Mouse (Mus musculus): ENCODE measurements at regions not wholly inside any gene's neighbourhood (a gene's known extent, or its start where the extent isn't known, plus 50 kb on each side); places are given as distances from the start of the nearest gene placed in this dataset.

GRCm38 (mm10) chr3:151351481-151352090, 86.1 kb upstream of the Adgrl4 start:
- no peak for DNase-seq (ENCODE audit: low read depth)
- TF ChIP-seq POLR2A (IDR thresholded peaks at IDR 0.05; ENCODE audit: borderline replicate concordance, extremely low read depth, insufficient read depth, insufficient read length, poor library complexity, severe bottlenecking) (no peak), CTCF (IDR thresholded peaks at IDR 0.05; ENCODE audit: borderline replicate concordance, extremely low read depth, insufficient read depth, insufficient read length) (no peak)

GRCm38 (mm10) chr3:151366302-151366701, 71.4 kb upstream of the Adgrl4 start:
- TF ChIP-seq CTCF (IDR thresholded peaks at IDR 0.05; ENCODE audit: borderline replicate concordance, extremely low read depth, insufficient read depth, insufficient read length) (no peak), POLR2A (IDR thresholded peaks at IDR 0.05; ENCODE audit: borderline replicate concordance, extremely low read depth, insufficient read depth, insufficient read length, poor library complexity, severe bottlenecking) (no peak)
- DNase-seq (ENCODE audit: low read depth): peak; percentile 91

GRCm38 (mm10) chr3:151366707-151367306, 70.9 kb upstream of the Adgrl4 start:
- TF ChIP-seq CTCF (IDR thresholded peaks at IDR 0.05; ENCODE audit: borderline replicate concordance, extremely low read depth, insufficient read depth, insufficient read length): no peak
- TF ChIP-seq POLR2A (IDR thresholded peaks at IDR 0.05; ENCODE audit: borderline replicate concordance, extremely low read depth, insufficient read depth, insufficient read length, poor library complexity, severe bottlenecking): no peak
- DNase-seq (ENCODE audit: low read depth): no peak

- no peak for DNase-seq (ENCODE audit: low read depth)
- TF ChIP-seq CTCF (IDR thresholded peaks at IDR 0.05; ENCODE audit: borderline replicate concordance, extremely low read depth, insufficient read depth, insufficient read length) (no peak), POLR2A (IDR thresholded peaks at IDR 0.05; ENCODE audit: borderline replicate concordance, extremely low read depth, insufficient read depth, insufficient read length, poor library complexity, severe bottlenecking) (no peak)
Observed at GRCm38 (mm10) chr3:151383326-151384019, 54.2 kb upstream of the Adgrl4 start.

GRCm38 (mm10) chr3:151384850-151385249, 52.8 kb upstream of the Adgrl4 start:
- no peak for DNase-seq (ENCODE audit: low read depth)
- TF ChIP-seq POLR2A (IDR thresholded peaks at IDR 0.05; ENCODE audit: borderline replicate concordance, extremely low read depth, insufficient read depth, insufficient read length, poor library complexity, severe bottlenecking): no peak
- no peak for TF ChIP-seq CTCF (IDR thresholded peaks at IDR 0.05; ENCODE audit: borderline replicate concordance, extremely low read depth, insufficient read depth, insufficient read length)

- TF ChIP-seq POLR2A (IDR thresholded peaks at IDR 0.05; ENCODE audit: borderline replicate concordance, extremely low read depth, insufficient read depth, insufficient read length, poor library complexity, severe bottlenecking) (no peak), CTCF (IDR thresholded peaks at IDR 0.05; ENCODE audit: borderline replicate concordance, extremely low read depth, insufficient read depth, insufficient read length) (no peak)
Observed at GRCm38 (mm10) chr3:151386103-151386502, 51.6 kb upstream of the Adgrl4 start.

More at GRCm38 (mm10) chr3:151386103-151386502, 51.6 kb upstream of the Adgrl4 start:
- no peak for DNase-seq (ENCODE audit: low read depth)
